Mouse (Mus musculus): ENCODE measurements around the gene Ntf5. TPM values are rescaled to one million over a fixed set of nuclear protein-coding genes. Genes with fewer than 3 reads are reported as not detected.
A peak's percentile ranks its signal among the peaks of the same experiment; 100 is the strongest.

Ntf5 gene
- total and polyA plus RNA-seq, 2 experiments from 2014 or later: not detected

DNA sequence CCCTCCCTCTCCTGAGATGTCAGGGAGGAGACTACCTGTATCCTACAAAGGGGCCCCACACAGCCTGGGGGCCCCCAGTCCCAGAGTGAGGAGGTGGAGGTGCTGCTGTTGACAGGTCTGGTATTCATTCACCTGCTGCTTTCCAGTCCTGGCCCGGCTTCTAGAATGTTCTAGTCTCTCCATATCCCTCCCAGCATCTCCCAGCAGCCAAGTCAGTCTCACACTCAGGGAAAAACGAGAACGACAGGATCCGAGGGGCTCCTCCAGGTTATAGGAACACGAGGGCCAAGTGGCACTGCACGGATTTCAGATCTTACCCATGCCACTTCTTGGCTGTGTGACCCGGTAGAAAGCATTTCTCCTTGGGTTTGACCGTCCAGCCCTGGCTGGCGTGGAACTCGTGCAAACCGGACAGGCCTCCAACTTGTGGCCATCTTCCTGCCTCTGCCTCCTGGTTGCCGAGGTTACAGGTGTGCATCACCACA lies 1.3 kb downstream of the Ntf5 start:
- no peak for TF ChIP-seq CTCF (IDR thresholded peaks at IDR 0.05)
- 43% methylated on average over 12 of the region's 12 CpGs for WGBS
- no peak for DNase-seq (ENCODE audit: low spot score)
- H3K4me2 ChIP-seq (ENCODE audit: low read depth, low read length, poor library complexity, severe bottlenecking): no peak overlapping the region
- H3K9ac ChIP-seq (replicated peaks; ENCODE audit: low read length, poor library complexity, severe bottlenecking): no peak overlapping the region
- no peak overlapping the region for H3K4me3 ChIP-seq (ENCODE audit: low read depth, low read length)
- peaks cover 3% of the 10 kb centered on the region; the same call in 1 of the 2 replicates for H3K4me1 ChIP-seq (ENCODE audit: insufficient read depth, low read length)
- H3K9me3 ChIP-seq (ENCODE audit: low read length): no peaks in the 10 kb centered on the region
- no peak overlapping the region for H3K27ac ChIP-seq (ENCODE audit: low read depth, low read length)
- no peaks in the 10 kb centered on the region for H3K36me3 ChIP-seq (ENCODE audit: insufficient read depth, low read length)
- ATAC-seq (ENCODE audit: low FRiP score): no peak
- H3K27me3 ChIP-seq (ENCODE audit: insufficient read depth, low read length): peaks cover 92% of the 10 kb centered on the region

DNA sequence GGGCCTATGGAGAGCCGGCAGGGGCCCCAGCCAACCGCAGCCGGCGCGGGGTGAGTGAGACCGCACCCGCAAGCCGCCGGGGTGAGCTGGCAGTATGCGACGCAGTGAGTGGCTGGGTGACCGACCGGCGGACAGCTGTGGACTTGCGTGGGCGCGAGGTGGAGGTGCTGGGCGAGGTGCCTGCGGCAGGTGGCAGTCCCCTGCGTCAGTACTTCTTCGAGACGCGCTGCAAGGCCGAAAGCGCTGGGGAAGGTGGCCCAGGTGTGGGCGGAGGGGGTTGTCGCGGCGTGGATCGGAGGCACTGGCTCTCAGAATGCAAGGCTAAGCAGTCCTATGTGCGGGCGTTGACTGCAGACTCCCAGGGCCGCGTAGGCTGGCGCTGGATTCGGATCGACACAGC lies 2.1 kb downstream of the Ntf5 start:
- 9% methylated on average over 36 of the region's 37 CpGs for WGBS
- ATAC-seq (ENCODE audit: low FRiP score): no peak

DNA sequence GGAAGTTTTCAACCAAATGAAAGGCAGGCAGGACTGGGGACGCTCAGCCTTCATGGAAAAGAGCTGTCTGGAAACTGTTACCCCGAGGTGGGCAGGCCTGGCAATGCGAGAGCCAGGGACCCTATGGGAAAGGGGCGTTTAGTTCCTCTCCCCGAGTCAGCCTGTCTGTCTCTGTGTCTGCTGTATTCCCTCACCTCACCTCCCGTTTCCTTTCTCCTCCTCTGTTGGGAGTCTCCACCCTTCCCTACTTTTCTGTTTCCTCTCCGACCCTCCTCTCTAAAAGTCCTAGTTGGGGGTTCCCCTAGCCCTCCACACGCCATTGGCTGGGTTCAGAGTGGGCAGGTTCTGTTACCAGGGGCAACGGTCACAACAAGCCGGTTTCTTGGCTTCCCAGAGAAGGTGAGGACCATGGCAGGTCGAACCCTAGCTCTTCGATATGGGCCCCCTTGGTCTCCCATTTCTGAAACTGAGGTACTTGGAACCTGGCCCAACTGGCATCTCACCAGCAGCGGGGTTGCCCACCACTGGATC lies 4.5 kb downstream of the Ntf5 start:
- no peak for TF ChIP-seq CTCF (IDR thresholded peaks at IDR 0.05)
- H3K4me2 ChIP-seq (ENCODE audit: low read depth, low read length, poor library complexity, severe bottlenecking): no peak overlapping the region
- DNase-seq (ENCODE audit: low spot score): no peak
- H3K9me3 ChIP-seq (ENCODE audit: low read length): no peaks in the 10 kb centered on the region
- peaks cover 22% of the 10 kb centered on the region for H3K36me3 ChIP-seq (ENCODE audit: insufficient read depth, low read length)
- H3K4me1 ChIP-seq (ENCODE audit: insufficient read depth, low read length): peaks cover 3% of the 10 kb centered on the region; the same call in 1 of the 2 replicates
- 10% methylated on average over 13 of the region's 13 CpGs for WGBS
- peaks cover 70% of the 10 kb centered on the region for H3K27me3 ChIP-seq (ENCODE audit: insufficient read depth, low read length)
- no peak for ATAC-seq (ENCODE audit: low FRiP score)
- H3K4me3 ChIP-seq (ENCODE audit: low read depth, low read length): no peak overlapping the region
- H3K9ac ChIP-seq (replicated peaks; ENCODE audit: low read length, poor library complexity, severe bottlenecking): no peak overlapping the region
- H3K27ac ChIP-seq (ENCODE audit: low read depth, low read length): no peak overlapping the region

More for the DNA sequence above, 2.1 kb downstream of the Ntf5 start:
- Histone ChIP-seq H3K27me3 (ENCODE audit: insufficient read depth, low read length) (peaks cover 88% of the 10 kb centered on the region), H3K4me1 (ENCODE audit: insufficient read depth, low read length) (peaks cover 3% of the 10 kb centered on the region; the same call in 1 of the 2 replicates), H3K9me3 (ENCODE audit: low read length) (no peaks in the 10 kb centered on the region), H3K4me3 (ENCODE audit: low read depth, low read length) (no peak overlapping the region; the same call in 1 of the 2 replicates), H3K9ac (replicated peaks; ENCODE audit: low read length, poor library complexity, severe bottlenecking) (peak overlapping the region; percentile 33; the same call in 1 of the 2 replicates), H3K27ac (ENCODE audit: low read depth, low read length) (no peak overlapping the region), H3K36me3 (ENCODE audit: insufficient read depth, low read length) (no peaks in the 10 kb centered on the region), H3K4me2 (ENCODE audit: low read depth, low read length, poor library complexity, severe bottlenecking) (peak overlapping the region; percentile 26)
- no peak for TF ChIP-seq CTCF (IDR thresholded peaks at IDR 0.05)
- no peak for DNase-seq (ENCODE audit: low spot score)

DNA sequence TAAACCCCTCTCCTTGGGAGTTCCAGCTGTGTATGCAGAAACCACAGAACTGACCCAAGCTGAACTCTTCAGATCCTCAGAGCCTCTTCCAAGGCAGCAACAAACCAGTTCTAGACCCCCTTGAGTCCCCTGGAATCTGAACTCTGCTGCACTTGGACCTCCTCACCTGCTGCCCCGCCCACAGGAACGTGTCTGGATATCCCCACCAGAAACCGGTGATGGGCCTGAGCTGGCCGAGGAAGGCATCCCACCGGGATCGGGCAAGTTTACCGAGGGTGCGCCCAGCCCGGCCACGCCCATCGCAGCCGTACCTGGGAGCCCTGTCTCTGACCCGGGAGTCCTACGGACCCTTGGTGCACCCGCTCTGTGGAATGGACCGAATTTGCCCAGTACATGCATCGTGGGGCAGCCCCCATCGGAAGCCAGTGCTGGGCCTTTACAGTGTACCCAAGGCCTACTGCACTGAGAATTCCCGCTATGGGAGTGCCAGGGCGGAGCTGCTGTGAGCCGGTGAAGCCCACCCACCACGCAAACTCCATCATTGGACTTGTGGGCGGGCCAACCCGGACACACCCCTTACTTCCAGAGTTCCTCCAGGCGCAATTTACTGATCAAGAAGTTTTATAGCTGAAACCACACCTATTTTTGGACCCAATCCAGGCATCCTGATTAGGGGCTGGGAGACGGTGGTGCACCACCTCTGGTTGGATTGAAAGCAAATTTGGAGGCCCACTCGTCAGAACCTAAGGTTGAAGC lies 6.5 kb downstream of the Ntf5 start:
- peaks cover 50% of the 10 kb centered on the region for H3K27me3 ChIP-seq (ENCODE audit: insufficient read depth, low read length)
- no peak for ATAC-seq (ENCODE audit: low FRiP score)
- WGBS: 20% methylated on average over 26 of the region's 27 CpGs

DNA sequence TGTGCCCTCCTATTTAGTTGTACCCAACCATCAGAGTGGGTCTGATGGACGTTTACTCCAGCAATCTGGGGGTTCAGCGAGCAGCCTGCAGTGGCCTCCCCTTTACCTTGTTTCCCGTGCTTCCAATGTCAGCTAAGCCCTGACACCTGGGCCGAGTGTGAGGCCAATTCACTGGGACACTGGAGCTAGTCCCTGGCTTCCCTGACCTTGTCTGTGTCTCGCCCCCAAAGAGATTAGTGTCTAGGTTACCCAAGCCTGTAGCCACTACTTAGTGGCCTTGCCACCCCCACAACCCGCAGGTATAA lies 7.1 kb downstream of the Ntf5 start, which contains the start of gene Lhb:
Gene Lhb (plus strand): TSS at position 206 of the 305 bp plus-strand sequence.
- Histone ChIP-seq H3K4me2 (ENCODE audit: low read depth, low read length, poor library complexity, severe bottlenecking) (no peak within 1 kb of the TSS), H3K9me3 (ENCODE audit: low read length) (no peaks in the 10 kb centered on the region), H3K9ac (replicated peaks; ENCODE audit: low read length, poor library complexity, severe bottlenecking) (no peak within 1 kb of the TSS), H3K27ac (ENCODE audit: low read depth, low read length) (no peak within 1 kb of the TSS), H3K27me3 (ENCODE audit: insufficient read depth, low read length) (peaks cover 44% of the 10 kb centered on the region), H3K36me3 (ENCODE audit: insufficient read depth, low read length) (peaks cover 46% of the 10 kb centered on the region), H3K4me1 (ENCODE audit: insufficient read depth, low read length) (no peaks in the 10 kb centered on the region), H3K4me3 (ENCODE audit: low read depth, low read length) (no peak within 1 kb of the TSS)
- DNase-seq (ENCODE audit: low spot score) (no peak), ATAC-seq (ENCODE audit: low FRiP score) (no peak)
- WGBS: 56% methylated on average over 6 of the region's 6 CpGs
- TF ChIP-seq CTCF (IDR thresholded peaks at IDR 0.05): no peak

More for the DNA sequence above, 6.5 kb downstream of the Ntf5 start:
- no peaks in the 10 kb centered on the region for H3K4me1 ChIP-seq (ENCODE audit: insufficient read depth, low read length)
- H3K9me3 ChIP-seq (ENCODE audit: low read length): no peaks in the 10 kb centered on the region
- no peak overlapping the region for H3K9ac ChIP-seq (replicated peaks; ENCODE audit: low read length, poor library complexity, severe bottlenecking)
- H3K4me3 ChIP-seq (ENCODE audit: low read depth, low read length): no peak overlapping the region
- DNase-seq (ENCODE audit: low spot score): no peak
- peaks cover 42% of the 10 kb centered on the region for H3K36me3 ChIP-seq (ENCODE audit: insufficient read depth, low read length)
- no peak for TF ChIP-seq CTCF (IDR thresholded peaks at IDR 0.05)
- no peak overlapping the region for H3K27ac ChIP-seq (ENCODE audit: low read depth, low read length)
- no peak overlapping the region for H3K4me2 ChIP-seq (ENCODE audit: low read depth, low read length, poor library complexity, severe bottlenecking)

DNA sequence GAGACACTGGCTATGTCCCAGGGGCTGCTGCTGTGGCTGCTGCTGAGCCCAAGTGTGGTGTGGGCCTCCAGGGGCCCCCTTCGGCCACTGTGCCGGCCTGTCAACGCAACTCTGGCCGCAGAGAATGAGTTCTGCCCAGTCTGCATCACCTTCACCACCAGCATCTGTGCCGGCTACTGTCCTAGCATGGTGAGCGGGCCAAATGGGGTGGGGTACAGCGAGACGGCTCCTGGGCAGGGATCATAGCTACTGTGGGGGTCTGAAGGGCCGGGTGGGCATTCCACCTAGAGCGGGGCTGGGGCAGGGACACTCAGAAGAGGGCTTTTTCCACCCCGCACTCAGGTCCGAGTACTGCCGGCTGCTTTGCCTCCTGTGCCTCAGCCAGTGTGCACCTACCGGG lies 7.7 kb downstream of the Ntf5 start:
- H3K9me3 ChIP-seq (ENCODE audit: low read length): no peaks in the 10 kb centered on the region
- H3K27ac ChIP-seq (ENCODE audit: low read depth, low read length): no peak overlapping the region
- ATAC-seq (ENCODE audit: low FRiP score) (no peak), DNase-seq (ENCODE audit: low spot score) (no peak)
- no peak for TF ChIP-seq CTCF (IDR thresholded peaks at IDR 0.05)
- WGBS: 94% methylated on average over 14 of the region's 14 CpGs
- H3K27me3 ChIP-seq (ENCODE audit: insufficient read depth, low read length): peaks cover 38% of the 10 kb centered on the region
- H3K4me1 ChIP-seq (ENCODE audit: insufficient read depth, low read length): no peaks in the 10 kb centered on the region
- no peak overlapping the region for H3K9ac ChIP-seq (replicated peaks; ENCODE audit: low read length, poor library complexity, severe bottlenecking)
- H3K4me2 ChIP-seq (ENCODE audit: low read depth, low read length, poor library complexity, severe bottlenecking): no peak overlapping the region
- H3K36me3 ChIP-seq (ENCODE audit: insufficient read depth, low read length): peaks cover 49% of the 10 kb centered on the region
- H3K4me3 ChIP-seq (ENCODE audit: low read depth, low read length): no peak overlapping the region

Measured in midbrain, postnatal 0 days (tissue).